Mouse (Mus musculus) layer of hippocampus, adult 2 months (tissue): ENCODE measurements at regions not wholly inside any gene's neighbourhood (a gene's known extent, or its start where the extent isn't known, plus 50 kb on each side); places are given as distances from the start of the nearest gene placed in this dataset.

Experiments used
- DNase-seq, 2 experiments: peaks; one replicate each; pipeline ENCODE4 v3.0.0; 2022; ENCODE audit warnings: low spot score in 2 of 2
- H3K27ac ChIP-seq: fragments of 200-600 bp; 2 replicates; pipeline ENCODE4 v1.8.1; 2022
- H3K4me3 ChIP-seq: fragments of 200-600 bp; 2 replicates; pipeline ENCODE4 v1.8.1; 2022; ENCODE audit warnings: mild to moderate bottlenecking
- CTCF ChIP-seq: fragments of 200-600 bp; conservative IDR thresholded peaks from 2 replicates; pipeline ENCODE4 v1.8.1; 2022; ENCODE audit warnings: antibody characterized with exemption, mild to moderate bottlenecking, moderate library complexity

DNA sequence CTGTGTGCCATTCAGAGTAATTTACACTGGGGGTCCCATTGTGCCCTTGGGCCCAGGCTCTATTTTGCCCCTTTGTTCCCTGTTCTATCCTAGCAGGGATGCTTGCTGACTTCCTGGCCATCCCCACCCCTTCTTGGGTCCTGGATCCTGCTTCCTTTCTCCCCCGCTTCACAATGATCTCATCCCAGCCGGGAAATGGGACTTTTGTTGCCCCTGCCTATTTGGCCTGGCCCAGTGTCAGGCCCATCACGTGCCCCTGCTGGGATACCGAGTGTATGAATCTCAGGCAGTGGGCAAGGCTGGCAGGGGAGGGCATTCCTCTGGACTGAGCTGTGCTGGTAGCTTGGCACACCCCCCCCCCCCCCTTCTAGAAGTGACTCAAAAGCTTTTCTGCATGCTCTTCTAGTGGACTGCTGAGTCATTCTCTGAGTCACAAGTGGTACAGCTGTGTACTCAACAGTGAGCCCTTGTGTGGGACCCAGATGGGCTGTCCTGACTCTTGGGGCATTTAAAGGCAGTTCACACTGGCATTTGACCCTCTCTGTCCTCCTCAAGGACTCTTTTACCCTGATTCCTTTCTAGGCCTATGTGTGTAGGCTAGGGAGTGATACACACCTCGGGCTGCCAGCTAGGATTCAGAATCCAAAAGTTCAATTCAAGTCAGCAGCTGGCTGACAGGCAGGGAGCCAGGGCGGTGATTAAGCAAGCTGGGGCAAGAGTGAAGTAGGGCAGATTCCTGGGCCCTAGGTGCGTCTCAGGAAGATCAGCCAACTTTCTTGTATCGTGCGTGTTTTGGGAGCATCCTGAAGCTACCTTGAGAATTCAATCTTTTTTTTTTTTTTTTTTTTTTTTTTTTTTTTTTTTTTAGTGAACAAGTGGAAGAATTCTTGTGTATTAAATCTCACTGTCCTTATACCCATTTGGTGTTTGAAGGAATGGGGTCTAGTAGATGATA lies 1156.6 kb upstream of the A1bg start:
- peak overlapping the region; percentile 71 for H3K27ac ChIP-seq
- TF ChIP-seq CTCF, result no peak
- peak in 1 of 2 experiments; percentile 58 for DNase-seq
- no peak overlapping the region for H3K4me3 ChIP-seq

GRCm38 (mm10) chr15:62076552-62077234 lies 1153.9 kb upstream of the A1bg start:
- no peak for TF ChIP-seq CTCF
- Histone ChIP-seq H3K27ac (no peak overlapping the region), H3K4me3 (no peak overlapping the region)
- DNase-seq, result no peak

DNA sequence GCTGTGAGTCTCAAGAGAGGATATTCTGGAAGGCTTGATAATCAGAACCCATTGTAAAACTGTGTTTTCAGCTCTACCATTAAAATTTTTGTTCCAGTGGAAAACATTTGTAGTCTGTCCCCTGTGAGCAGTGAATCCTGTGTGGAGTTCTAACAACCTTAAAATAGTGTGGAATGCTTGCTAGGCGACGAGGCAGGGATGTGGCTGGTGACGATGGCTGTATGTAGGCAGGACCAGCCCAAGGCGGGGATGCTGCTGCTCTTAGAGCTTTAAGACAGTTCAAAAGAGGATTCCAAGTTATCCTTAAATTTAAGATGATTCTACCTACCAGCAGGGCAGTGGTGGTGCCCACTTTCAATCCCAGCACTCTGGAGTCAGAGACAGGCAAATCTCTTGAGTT lies 1151.9 kb upstream of the A1bg start:
- Histone ChIP-seq H3K27ac (no peak overlapping the region), H3K4me3 (no peak overlapping the region)
- DNase-seq, result no peak
- no peak for TF ChIP-seq CTCF

GRCm38 (mm10) chr15:62073595-62073994 lies 1150.8 kb upstream of the A1bg start:
- H3K27ac ChIP-seq, result no peak overlapping the region
- DNase-seq, result no peak
- TF ChIP-seq CTCF, result no peak
- no peak overlapping the region for H3K4me3 ChIP-seq

DNA sequence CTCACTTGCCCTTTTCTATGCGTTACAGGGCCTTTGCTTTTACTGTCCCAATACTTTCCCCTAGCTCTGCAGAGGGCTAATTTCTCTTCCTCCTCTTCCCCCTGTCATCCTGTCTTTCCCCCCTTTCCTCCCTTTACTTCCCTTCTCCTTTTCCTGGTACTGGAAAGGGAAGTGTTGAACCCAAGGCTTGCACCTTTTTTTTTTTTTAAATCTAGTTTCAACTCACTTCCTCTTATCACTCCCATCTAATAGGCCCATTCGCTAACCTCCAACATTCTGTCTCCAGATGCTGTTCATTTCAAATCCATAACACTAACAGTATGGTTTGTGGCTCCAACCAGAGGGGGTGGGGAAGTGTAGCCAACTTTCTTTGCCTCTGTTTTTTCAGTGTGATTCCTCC lies 1148.5 kb upstream of the A1bg start:
- TF ChIP-seq CTCF, result no peak
- no peak for DNase-seq
- H3K27ac ChIP-seq, result no peak overlapping the region
- no peak overlapping the region for H3K4me3 ChIP-seq

GRCm38 (mm10) chr15:62068422-62069160 lies 1145.8 kb upstream of the A1bg start:
- peak overlapping the region; percentile 24; the same call in 1 of the 2 replicates for H3K27ac ChIP-seq
- no peak for DNase-seq
- peak overlapping the region; percentile 6; the same call in 1 of the 2 replicates for H3K4me3 ChIP-seq
- TF ChIP-seq CTCF, result no peak

- Histone ChIP-seq H3K27ac (peak overlapping the region; percentile 80), H3K4me3 (no peak overlapping the region)
- no peak for TF ChIP-seq CTCF
- DNase-seq, result peak; percentile 23 to 54
Observed at GRCm38 (mm10) chr15:62064399-62064798, 1141.6 kb upstream of the A1bg start.

DNA sequence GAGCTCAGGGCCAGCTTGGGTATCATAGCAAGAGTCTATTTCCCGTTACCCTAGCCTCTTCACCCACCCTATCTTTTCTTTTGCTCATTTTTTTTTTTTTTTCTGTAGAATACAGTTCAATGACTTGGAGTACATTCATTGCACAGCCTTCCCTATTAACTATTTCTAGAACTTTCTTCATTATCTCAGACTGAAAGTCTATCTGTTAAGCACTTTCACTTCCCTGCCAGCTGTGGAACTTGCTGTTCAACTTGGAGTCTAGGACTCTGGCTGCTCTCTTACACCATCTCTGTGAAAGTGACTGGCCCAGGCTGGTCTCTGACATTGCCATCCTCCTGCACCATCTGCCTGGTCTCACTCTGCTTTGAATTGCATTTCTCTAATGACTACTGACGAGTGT lies 1134.6 kb upstream of the A1bg start:
- no peak overlapping the region for H3K4me3 ChIP-seq
- no peak overlapping the region for H3K27ac ChIP-seq
- TF ChIP-seq CTCF, result no peak
- no peak for DNase-seq

GRCm38 (mm10) chr15:62056889-62057288 lies 1134.1 kb upstream of the A1bg start:
- no peak for DNase-seq
- H3K27ac ChIP-seq, result peak overlapping the region; percentile 69
- no peak for TF ChIP-seq CTCF
- no peak overlapping the region for H3K4me3 ChIP-seq

- Histone ChIP-seq H3K4me3 (no peak overlapping the region), H3K27ac (peak overlapping the region; percentile 68; the same call in 1 of the 2 replicates)
- no peak for TF ChIP-seq CTCF
- DNase-seq, result no peak
Observed at GRCm38 (mm10) chr15:62056401-62056800, 1133.6 kb upstream of the A1bg start.

GRCm38 (mm10) chr15:62055011-62055410 lies 1132.2 kb upstream of the A1bg start:
- no peak overlapping the region for H3K4me3 ChIP-seq
- TF ChIP-seq CTCF, result no peak
- no peak overlapping the region for H3K27ac ChIP-seq
- no peak for DNase-seq

- H3K4me3 ChIP-seq, result no peak overlapping the region
- DNase-seq, result no peak
- TF ChIP-seq CTCF, result no peak
- H3K27ac ChIP-seq, result peak overlapping the region; percentile 51; the same call in 1 of the 2 replicates
Observed at GRCm38 (mm10) chr15:62053420-62054239, 1130.8 kb upstream of the A1bg start.
